Mouse (Mus musculus) adrenal gland, adult 8-10 months (tissue): ENCODE data around the gene Thrb. TPM values are rescaled to one million over a fixed set of nuclear protein-coding genes. Genes with fewer than 3 reads are reported as not detected.

Experiments used
- DNase-seq: peaks from one replicate; pipeline ENCODE4 v3.0.0; 2022
- total RNA-seq, 4 experiments: library from RNA; stranded (reverse); gene quantifications; 2 replicates each; pipeline ENCODE4 v1.2.4; 2022

Gene Thrb
- total RNA-seq, 4 experiments from 2014 or later, result 36.3 to 86.4 (median 64.4) TPM

GRCm38 (mm10) chr14:17785370-17785769, 125.3 kb downstream of the Thrb start:
- no peak for DNase-seq

GRCm38 (mm10) chr14:17786249-17786648, 126.2 kb downstream of the Thrb start:
- no peak for DNase-seq

- no peak for DNase-seq
Observed at GRCm38 (mm10) chr14:17803934-17804602, 144.0 kb downstream of the Thrb start.

GRCm38 (mm10) chr14:17811051-17811450, 151.0 kb downstream of the Thrb start:
- no peak for DNase-seq

- no peak for DNase-seq
Observed at GRCm38 (mm10) chr14:17812414-17812813, 152.4 kb downstream of the Thrb start.

GRCm38 (mm10) chr14:17815103-17815502, 155.0 kb downstream of the Thrb start:
- no peak for DNase-seq

- no peak for DNase-seq
Observed at GRCm38 (mm10) chr14:17818086-17818485, 158.0 kb downstream of the Thrb start.

- DNase-seq, result no peak
Observed at GRCm38 (mm10) chr14:17822754-17823153, 162.7 kb downstream of the Thrb start.

- DNase-seq, result no peak
Observed at GRCm38 (mm10) chr14:17827401-17827800, 167.3 kb downstream of the Thrb start.

- DNase-seq, result no peak
Observed at GRCm38 (mm10) chr14:17835738-17836137, 175.7 kb downstream of the Thrb start.

- no peak for DNase-seq
Observed at GRCm38 (mm10) chr14:17836766-17837165, 176.7 kb downstream of the Thrb start.

GRCm38 (mm10) chr14:17845003-17845697, 185.1 kb downstream of the Thrb start:
- no peak for DNase-seq

- no peak for DNase-seq
Observed at GRCm38 (mm10) chr14:17845871-17846270, 185.8 kb downstream of the Thrb start.

- no peak for DNase-seq
Observed at GRCm38 (mm10) chr14:17846700-17847099, 186.6 kb downstream of the Thrb start.

- DNase-seq, result no peak
Observed at GRCm38 (mm10) chr14:17847211-17847610, 187.2 kb downstream of the Thrb start.

GRCm38 (mm10) chr14:17850355-17850754, 190.3 kb downstream of the Thrb start:
- DNase-seq, result no peak

- DNase-seq, result no peak
Observed at GRCm38 (mm10) chr14:17852236-17852635, 192.2 kb downstream of the Thrb start.

GRCm38 (mm10) chr14:17859790-17860385, 199.8 kb downstream of the Thrb start:
- peak; percentile 53 for DNase-seq

GRCm38 (mm10) chr14:17862651-17863050, 202.6 kb downstream of the Thrb start:
- no peak for DNase-seq

- peak; percentile 28 for DNase-seq
Observed at GRCm38 (mm10) chr14:17863701-17864320, 203.8 kb downstream of the Thrb start.

- DNase-seq, result no peak
Observed at GRCm38 (mm10) chr14:17868326-17868725, 208.3 kb downstream of the Thrb start.

- no peak for DNase-seq
Observed at GRCm38 (mm10) chr14:17875946-17876345, 215.9 kb downstream of the Thrb start.

GRCm38 (mm10) chr14:17879446-17879845, 219.4 kb downstream of the Thrb start:
- no peak for DNase-seq
